ENCODE assay signal across 8 mouse cellular contexts in the genomic region with DNA sequence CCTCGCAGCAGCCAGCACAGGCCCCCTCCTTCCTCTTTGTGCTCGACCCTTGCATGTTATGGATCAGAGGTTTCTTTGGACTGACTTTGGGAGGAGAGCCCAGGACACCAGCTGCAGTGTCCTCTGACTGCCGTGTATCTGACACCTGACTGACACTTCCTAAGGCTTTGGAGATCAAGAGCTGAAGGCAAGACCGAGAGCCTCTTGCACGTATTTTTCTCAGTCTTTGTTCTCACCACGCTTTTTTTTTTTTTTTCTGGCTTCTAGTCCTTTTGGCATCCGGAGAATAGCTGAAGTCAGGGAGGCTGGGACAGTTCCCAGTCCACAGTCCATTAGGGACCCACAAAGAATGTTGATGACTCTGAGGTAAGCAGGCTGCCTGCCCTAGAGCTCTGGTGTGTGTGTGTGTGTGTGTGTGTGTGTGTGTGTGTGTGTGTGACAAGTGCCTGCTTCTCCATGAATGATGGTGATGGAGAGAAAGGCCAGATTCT. TPM values are rescaled to one million over a fixed set of nuclear protein-coding genes. Genes with fewer than 3 reads are reported as not detected.
DNase-seq lines count a peak whose midpoint lies in the region; ATAC-seq and TF ChIP-seq lines count a peak whose summit lies in the region.

No protein-coding gene starts in this region.

- no peak overlapping the region for H3K4me3 ChIP-seq in liver, embryonic 15.5 days (replicated peaks)
- H3K4me3 ChIP-seq in liver, postnatal 0 days (ENCODE audit: low read depth, low read length), result no peak overlapping the region
- H3K4me3 ChIP-seq in gastrocnemius, adult 2 months, result no peak overlapping the region
- no peak overlapping the region for H3K4me3 ChIP-seq in hindbrain, embryonic 15.5 days
- no peak overlapping the region for H3K4me3 ChIP-seq in midbrain, postnatal 0 days (ENCODE audit: low read depth, low read length)
- no peak overlapping the region for H3K4me3 ChIP-seq in cerebellum, adult 2 months (replicated peaks; ENCODE audit: insufficient read depth, low read depth, low read length)

- H3K9ac ChIP-seq in liver, embryonic 15.5 days, result no peak overlapping the region
- no peak overlapping the region for H3K9ac ChIP-seq in liver, postnatal 0 days (replicated peaks)
- H3K9ac ChIP-seq in hindbrain, embryonic 15.5 days, result no peak overlapping the region
- H3K9ac ChIP-seq in midbrain, postnatal 0 days (replicated peaks; ENCODE audit: low read length, poor library complexity, severe bottlenecking), result no peak overlapping the region

- 45% methylated on average over 7 of the region's 7 CpGs for WGBS in liver, embryonic 15.5 days (ENCODE audit: insufficient replicate concordance)
- WGBS in liver, postnatal 0 days (ENCODE audit: insufficient replicate concordance), result 45% methylated on average over 7 of the region's 7 CpGs
- 21% methylated on average over 7 of the region's 7 CpGs for WGBS in hindbrain, embryonic 15.5 days
- 17% methylated on average over 7 of the region's 7 CpGs for WGBS in midbrain, postnatal 0 days
- 17% methylated on average over 7 of the region's 7 CpGs for WGBS in cerebellum, adult 2 months

- no peak overlapping the region for H3K4me2 ChIP-seq in liver, embryonic 15.5 days
- no peak overlapping the region for H3K4me2 ChIP-seq in liver, postnatal 0 days (ENCODE audit: low read depth, low read length)
- no peak overlapping the region for H3K4me2 ChIP-seq in hindbrain, embryonic 15.5 days
- H3K4me2 ChIP-seq in midbrain, postnatal 0 days (ENCODE audit: low read depth, low read length, poor library complexity, severe bottlenecking), result no peak overlapping the region

- no peak for TF ChIP-seq EP300 in liver, postnatal 0 days (IDR thresholded peaks at IDR 0.05; ENCODE audit: low read depth)

- no peak for TF ChIP-seq CTCF in liver, postnatal 0 days (IDR thresholded peaks at IDR 0.05; ENCODE audit: low read depth)
- no peak for TF ChIP-seq CTCF in gastrocnemius, adult 2 months (IDR thresholded peaks at IDR 0.05)
- no peak for TF ChIP-seq CTCF in midbrain, postnatal 0 days (IDR thresholded peaks at IDR 0.05)
- no peak for TF ChIP-seq CTCF in cerebellum, adult 2 months (IDR thresholded peaks at IDR 0.05; ENCODE audit: borderline replicate concordance, insufficient read depth, low read depth, low read length)

- 0 out of 2 replicates have a peak, but pooled peaks have one; percentile 18 for ATAC-seq in liver, embryonic 15.5 days (ENCODE audit: insufficient read depth)
- no peak for ATAC-seq in liver, postnatal 0 days
- peak; percentile 32; the same call in 1 of the 2 replicates for ATAC-seq in hindbrain, embryonic 15.5 days (ENCODE audit: low FRiP score, low read depth)
- ATAC-seq in midbrain, postnatal 0 days (ENCODE audit: low FRiP score), result no peak
- no peak for ATAC-seq in CD4-positive, CD25-positive, alpha-beta regulatory T cell, adult 4 months

- no peaks in the 10 kb centered on the region for H3K27me3 ChIP-seq in liver, embryonic 15.5 days
- H3K27me3 ChIP-seq in liver, postnatal 0 days (ENCODE audit: insufficient read depth, low read length), result no peaks in the 10 kb centered on the region
- no peaks in the 10 kb centered on the region for H3K27me3 ChIP-seq in hindbrain, embryonic 15.5 days
- H3K27me3 ChIP-seq in midbrain, postnatal 0 days (ENCODE audit: insufficient read depth, low read length), result no peaks in the 10 kb centered on the region
- no peaks in the 10 kb centered on the region for H3K27me3 ChIP-seq in cerebellum, adult 2 months (ENCODE audit: control insufficient read depth, insufficient read depth, low read length)

- H3K9me3 ChIP-seq in liver, embryonic 15.5 days (replicated peaks), result no peaks in the 10 kb centered on the region
- no peaks in the 10 kb centered on the region for H3K9me3 ChIP-seq in liver, postnatal 0 days (ENCODE audit: low read length)
- H3K9me3 ChIP-seq in hindbrain, embryonic 15.5 days, result no peaks in the 10 kb centered on the region
- no peaks in the 10 kb centered on the region for H3K9me3 ChIP-seq in midbrain, postnatal 0 days (ENCODE audit: low read length)

- intact Hi-C loops in gastrocnemius, adult 2 months (cut with DNase I), result loop anchor here (10.0 kb wide), 1 partner anchor 112 kb away; no protein-coding TSS in a partner anchor

- no peak overlapping the region for H3K27ac ChIP-seq in liver, embryonic 15.5 days (replicated peaks)
- no peak overlapping the region for H3K27ac ChIP-seq in liver, postnatal 0 days (ENCODE audit: low read depth)
- peak overlapping the region; percentile 82 for H3K27ac ChIP-seq in gastrocnemius, adult 2 months
- peak overlapping the region; percentile 74 for H3K27ac ChIP-seq in hindbrain, embryonic 15.5 days (replicated peaks)
- H3K27ac ChIP-seq in midbrain, postnatal 0 days (ENCODE audit: low read depth, low read length), result peak overlapping the region; percentile 51; the same call in 1 of the 2 replicates
- H3K27ac ChIP-seq in cerebellum, adult 2 months (ENCODE audit: insufficient read depth, low read length), result no peak overlapping the region

- peaks cover 8% of the 10 kb centered on the region for H3K4me1 ChIP-seq in liver, embryonic 15.5 days (replicated peaks)
- peaks cover 3% of the 10 kb centered on the region; the same call in 1 of the 2 replicates for H3K4me1 ChIP-seq in liver, postnatal 0 days (ENCODE audit: insufficient read depth)
- H3K4me1 ChIP-seq in hindbrain, embryonic 15.5 days (replicated peaks), result peaks cover 38% of the 10 kb centered on the region
- peaks cover 14% of the 10 kb centered on the region for H3K4me1 ChIP-seq in midbrain, postnatal 0 days (ENCODE audit: insufficient read depth, low read length)
- no peaks in the 10 kb centered on the region for H3K4me1 ChIP-seq in cerebellum, adult 2 months (ENCODE audit: control insufficient read depth, insufficient read depth, low read length)

- TF ChIP-seq POLR2A in cerebellum, adult 2 months (IDR thresholded peaks at IDR 0.05; ENCODE audit: borderline replicate concordance, insufficient read depth, low read length), result no peak

- no peaks in the 10 kb centered on the region for H3K36me3 ChIP-seq in liver, embryonic 15.5 days (replicated peaks)
- no peaks in the 10 kb centered on the region for H3K36me3 ChIP-seq in liver, postnatal 0 days (replicated peaks; ENCODE audit: insufficient read depth, low read length)
- H3K36me3 ChIP-seq in hindbrain, embryonic 15.5 days, result no peaks in the 10 kb centered on the region
- H3K36me3 ChIP-seq in midbrain, postnatal 0 days (ENCODE audit: insufficient read depth, low read length), result no peaks in the 10 kb centered on the region

- DNase-seq in liver, postnatal 0 days, result no peak
- peak; percentile 70 for DNase-seq in gastrocnemius, adult 2 months
- DNase-seq in midbrain, postnatal 0 days (ENCODE audit: low spot score), result peak; percentile 72
- no peak for DNase-seq in retina, postnatal 1 day
- no peak for DNase-seq in cerebellum, adult 2 months

RNA-seq across cellular contexts. Expression of gene D6Ertd527e, which starts 2.1 kb away (rescaled TPM):
- polyA plus RNA-seq in liver, embryonic 15.5 days (2015; fragmentation: Nextera tagmentation; extraction: Ambion mirVana), result not detected in 2 replicates
- not detected in 2 replicates for polyA plus RNA-seq in liver, postnatal 0 days (2015; fragmentation: Nextera tagmentation; extraction: Ambion mirVana)
- not detected for total RNA-seq in gastrocnemius, adult 2 months (2021)
- 0.18 and 0.28 TPM in 2 replicates for polyA plus RNA-seq in hindbrain, embryonic 15.5 days (2015; fragmentation: Nextera tagmentation; extraction: Ambion mirVana)
- total RNA-seq in midbrain, postnatal 0 days (2014; rRNA removed), result 0.77 TPM in 1 of 2 replicates, not detected in the other
- polyA plus RNA-seq in midbrain, postnatal 0 days (2015; fragmentation: Nextera tagmentation; extraction: Ambion mirVana), result 0.12 and 0.41 TPM in 2 replicates
- not detected for polyA plus RNA-seq in CD4-positive, CD25-positive, alpha-beta regulatory T cell, adult 4 months (2017; shearing (Covaris generic))
- 0.21 and 0.38 TPM in 2 replicates for polyA plus RNA-seq in cerebellum, adult 2 months (2012; rRNA removed)

RNA-seq across cellular contexts. Expression of gene Gfpt1, which starts 59.8 kb away (rescaled TPM):
- 6.5 and 6.7 TPM in 2 replicates for polyA plus RNA-seq in liver, embryonic 15.5 days (2015; fragmentation: Nextera tagmentation; extraction: Ambion mirVana)
- 3.6 and 4.1 TPM in 2 replicates for polyA plus RNA-seq in liver, postnatal 0 days (2015; fragmentation: Nextera tagmentation; extraction: Ambion mirVana)
- 10 to 100 TPM; 31.0 to 35.8 TPM for total RNA-seq in gastrocnemius, adult 2 months (2021)
- 20.2 and 20.5 TPM in 2 replicates for polyA plus RNA-seq in hindbrain, embryonic 15.5 days (2015; fragmentation: Nextera tagmentation; extraction: Ambion mirVana)
- 43.7 and 62.3 TPM in 2 replicates for total RNA-seq in midbrain, postnatal 0 days (2014; rRNA removed)
- 19.3 and 21.4 TPM in 2 replicates for polyA plus RNA-seq in midbrain, postnatal 0 days (2015; fragmentation: Nextera tagmentation; extraction: Ambion mirVana)
- polyA plus RNA-seq in CD4-positive, CD25-positive, alpha-beta regulatory T cell, adult 4 months (2017; shearing (Covaris generic)), result 10 to 100 TPM; 21.8 to 27.7 TPM
- polyA plus RNA-seq in cerebellum, adult 2 months (2012; rRNA removed), result 26.4 and 28.7 TPM in 2 replicates

Comparison
In these comparisons a context has a peak if more than half of its experiments do, and no peak if none do; other contexts are left out.
1. ATAC-seq: peak in liver, embryonic 15.5 days (single experiment) and hindbrain, embryonic 15.5 days (single experiment); none in liver, postnatal 0 days (single experiment), midbrain, postnatal 0 days (single experiment) and CD4-positive, CD25-positive, alpha-beta regulatory T cell, adult 4 months (single experiment).
2. H3K27ac ChIP-seq: peak in gastrocnemius, adult 2 months (single experiment), hindbrain, embryonic 15.5 days (single experiment) and midbrain, postnatal 0 days (single experiment); none in liver, embryonic 15.5 days (single experiment), liver, postnatal 0 days (single experiment) and cerebellum, adult 2 months (single experiment).
3. DNase-seq: peak in gastrocnemius, adult 2 months (single experiment) and midbrain, postnatal 0 days (single experiment); none in liver, postnatal 0 days (single experiment), retina, postnatal 1 day (single experiment) and cerebellum, adult 2 months (0 of 2).